ENCODE assay signal across 8 mouse cellular contexts in genomic region chr12:118457493-118458408, GRCm38 (mm10).
A peak's percentile ranks its signal among the peaks of the same experiment; 100 is the strongest.
DNase-seq lines count a peak whose midpoint lies in the region; ATAC-seq and TF ChIP-seq lines count a peak whose summit lies in the region.

No protein-coding gene starts in this region.

- no peak for TF ChIP-seq POLR2A in cerebellum, adult 2 months (IDR thresholded peaks at IDR 0.05; ENCODE audit: borderline replicate concordance, insufficient read depth, low read length)

- WGBS in cerebellum, adult 2 months, result 9% methylated on average over 36 of the region's 36 CpGs

- H3K4me3 ChIP-seq in cerebellum, adult 2 months (replicated peaks; ENCODE audit: insufficient read depth, low read depth, low read length), result no peak overlapping the region
- H3K4me3 ChIP-seq in left cerebral cortex, adult 2 months, result peak overlapping the region; percentile 17; the same call in 1 of the 2 replicates

- H3K27ac ChIP-seq in cerebellum, adult 2 months (ENCODE audit: insufficient read depth, low read length), result no peak overlapping the region
- H3K27ac ChIP-seq in left cerebral cortex, adult 2 months, result no peak overlapping the region

- intact Hi-C loops in left cerebral cortex, adult 2 months (cut with DNase I), result loop anchor here (2.0 to 10.0 kb wide), 4 partner anchors 155 to 1073 kb away; partner anchors contain the start of gene Sp4

- DNase-seq in R1 (ENCODE audit: low read depth, low spot score), result peak; percentile 61
- DNase-seq in cerebellum, adult 2 months, result peak; percentile 42 to 61
- DNase-seq in hindlimb bud, embryonic 11.5 days (ENCODE audit: extremely low spot score, low read depth, low spot score), result peak; percentile 50
- peak; percentile 67 to 75 for DNase-seq in left cerebral cortex, adult 2 months (ENCODE audit: extremely low spot score in 1 of 2, low spot score in 2 of 2)
- DNase-seq in right cerebral cortex, postnatal 36 days (ENCODE audit: low spot score in 2 of 2), result peak; percentile 24 to 50

- H3K4me1 ChIP-seq in cerebellum, adult 2 months (ENCODE audit: control insufficient read depth, insufficient read depth, low read length), result no peaks in the 10 kb centered on the region

- no peaks in the 10 kb centered on the region; the same call in 1 of the 2 replicates for H3K27me3 ChIP-seq in cerebellum, adult 2 months (ENCODE audit: control insufficient read depth, insufficient read depth, low read length)

- ATAC-seq in frontal cortex, adult (ENCODE audit: low TSS enrichment), result peak; percentile 79
- peak; percentile 69 for ATAC-seq in megakaryocyte, adult 5-6 weeks (ENCODE audit: poor library complexity, severe bottlenecking)
- no peak for ATAC-seq in erythroblast, adult 5-6 weeks (replicated peaks; ENCODE audit: low FRiP score, poor library complexity, severe bottlenecking)

- peak; percentile 52 for TF ChIP-seq CTCF in cerebellum, adult 2 months (IDR thresholded peaks at IDR 0.05; ENCODE audit: borderline replicate concordance, insufficient read depth, low read depth, low read length)
- peak; percentile 77 for TF ChIP-seq CTCF in left cerebral cortex, adult 2 months (IDR thresholded peaks at IDR 0.05)
